Mouse (Mus musculus) lung, postnatal 14 days (tissue): Measurements from ENCODE around the gene Sfxn3.

Experiments
- DNase-seq: peaks from one replicate; pipeline ENCODE4 v3.0.0; 2021

Sfxn3 gene

GRCm38 (mm10) chr19:45077742-45078645 lies 30.7 kb downstream of the Sfxn3 start:
- DNase-seq, result no peak

- DNase-seq, result peak; percentile 42
Observed at GRCm38 (mm10) chr19:45078971-45079764, 31.9 kb downstream of the Sfxn3 start.

GRCm38 (mm10) chr19:45079769-45080515 lies 32.6 kb downstream of the Sfxn3 start:
- peak; percentile 83 for DNase-seq

DNA sequence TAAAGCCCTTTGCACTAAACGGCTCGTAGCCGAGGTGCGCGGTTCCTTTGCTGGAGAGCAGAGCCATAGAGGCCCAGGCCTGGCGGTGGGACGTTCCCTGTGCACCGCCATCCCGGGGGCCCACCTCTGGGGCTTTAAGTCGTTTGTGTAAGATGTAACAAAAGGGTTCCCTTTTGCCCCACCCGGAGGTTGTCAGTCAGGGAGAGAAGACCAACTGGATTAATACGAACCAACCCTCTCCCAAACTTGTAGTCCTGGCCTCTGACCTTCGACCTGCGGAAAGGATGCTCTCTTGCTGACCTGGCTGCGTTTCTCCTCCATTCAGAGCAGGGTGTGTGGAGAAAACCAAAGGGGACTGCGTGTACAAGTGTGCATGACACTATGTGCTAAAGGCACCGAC lies 33.4 kb downstream of the Sfxn3 start:
- DNase-seq, result no peak

- DNase-seq, result peak; percentile 85
Observed at GRCm38 (mm10) chr19:45081279-45081678, 34.0 kb downstream of the Sfxn3 start.

DNA sequence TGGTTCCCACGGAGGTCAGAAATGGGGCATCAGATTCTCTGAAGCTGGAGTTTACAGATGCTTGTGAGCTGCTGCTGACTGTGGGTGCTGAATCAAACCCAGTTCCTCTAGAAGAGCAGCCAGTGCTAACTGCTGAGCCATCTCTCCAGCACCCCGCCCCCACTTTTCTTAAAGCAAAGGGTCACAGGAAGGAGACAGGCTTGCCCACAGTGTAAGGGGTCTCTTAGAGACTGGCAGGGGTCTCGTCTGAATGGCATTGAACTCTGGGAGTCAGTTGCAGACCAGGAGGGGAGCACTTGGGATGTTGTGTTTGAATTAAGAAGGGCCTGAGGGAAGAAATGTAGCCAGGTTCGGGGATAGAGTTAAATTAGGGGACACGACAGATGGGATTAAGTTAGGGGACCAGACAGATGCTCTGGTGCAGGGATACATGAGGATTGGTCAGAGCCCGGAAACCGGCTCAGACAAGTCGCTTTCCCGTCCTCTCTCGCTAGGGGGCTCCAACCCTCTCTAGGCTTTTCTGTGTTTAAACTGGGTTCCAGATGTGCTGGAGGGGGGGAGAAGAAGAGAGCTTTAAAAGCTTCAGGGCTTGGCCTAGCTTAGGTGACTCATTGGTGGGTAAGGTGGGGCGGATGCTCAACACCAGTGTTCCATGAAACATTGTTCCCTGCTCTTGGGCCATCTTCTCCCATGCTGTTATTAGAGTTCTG lies 34.7 kb downstream of the Sfxn3 start:
- DNase-seq, result peak; percentile 65

GRCm38 (mm10) chr19:45097868-45098267 lies 50.6 kb downstream of the Sfxn3 start:
- peak; percentile 66 for DNase-seq

GRCm38 (mm10) chr19:45100486-45101270 lies 53.4 kb downstream of the Sfxn3 start:
- DNase-seq, result no peak

GRCm38 (mm10) chr19:45105591-45105990 lies 58.3 kb downstream of the Sfxn3 start:
- DNase-seq, result no peak
